Mouse (Mus musculus): ENCODE data around the gene 4930556J24Rik. TPM values are rescaled to one million over a fixed set of nuclear protein-coding genes. Genes with fewer than 3 reads are reported as not detected.

Gene 4930556J24Rik
- polyA plus RNA-seq, 1 experiment from 2014 or later, result not detected

GRCm38 (mm10) chr11:3937321-3937874 is 39.2 kb downstream of the 4930556J24Rik start:
- 86% methylated on average over 13 of the region's 13 CpGs for WGBS
- Histone ChIP-seq H3K9ac (ENCODE audit: low read length) (no peak overlapping the region), H3K27ac (ENCODE audit: low read depth, low read length) (no peak overlapping the region), H3K4me1 (replicated peaks; ENCODE audit: control insufficient read depth, insufficient read depth, low read length) (no peaks in the 10 kb centered on the region), H3K4me2 (ENCODE audit: low read depth, low read length, severe bottlenecking) (no peak overlapping the region), H3K36me3 (ENCODE audit: control insufficient read depth, insufficient read depth, low read length) (no peaks in the 10 kb centered on the region), H3K27me3 (ENCODE audit: control insufficient read depth, insufficient read depth, low read length) (no peaks in the 10 kb centered on the region), H3K4me3 (ENCODE audit: low read depth, low read length) (no peak overlapping the region), H3K9me3 (ENCODE audit: control insufficient read depth, low read length) (no peaks in the 10 kb centered on the region)
- no peak for ATAC-seq (replicated peaks; ENCODE audit: low FRiP score)
- DNase-seq (ENCODE audit: low spot score), result no peak

GRCm38 (mm10) chr11:3936318-3936717 is 40.3 kb downstream of the 4930556J24Rik start:
- no peak for ATAC-seq (replicated peaks; ENCODE audit: low FRiP score)
- 94% methylated on average over 3 of the region's 3 CpGs for WGBS

GRCm38 (mm10) chr11:3935135-3935534 is 41.4 kb downstream of the 4930556J24Rik start:
- H3K4me2 ChIP-seq (ENCODE audit: low read depth, low read length, severe bottlenecking), result no peak overlapping the region
- WGBS, result 76% methylated on average over 4 of the region's 4 CpGs
- no peak overlapping the region for H3K4me3 ChIP-seq (ENCODE audit: low read depth, low read length)
- H3K9me3 ChIP-seq (ENCODE audit: control insufficient read depth, low read length), result no peaks in the 10 kb centered on the region
- H3K9ac ChIP-seq (ENCODE audit: low read length), result no peak overlapping the region
- H3K4me1 ChIP-seq (replicated peaks; ENCODE audit: control insufficient read depth, insufficient read depth, low read length), result peaks cover 4% of the 10 kb centered on the region; the same call in 1 of the 2 replicates
- no peaks in the 10 kb centered on the region for H3K27me3 ChIP-seq (ENCODE audit: control insufficient read depth, insufficient read depth, low read length)
- DNase-seq (ENCODE audit: low spot score) (no peak), ATAC-seq (replicated peaks; ENCODE audit: low FRiP score) (no peak)
- H3K36me3 ChIP-seq (ENCODE audit: control insufficient read depth, insufficient read depth, low read length), result no peaks in the 10 kb centered on the region
- no peak overlapping the region for H3K27ac ChIP-seq (ENCODE audit: low read depth, low read length)

More at GRCm38 (mm10) chr11:3936318-3936717, 40.3 kb downstream of the 4930556J24Rik start:
- Histone ChIP-seq H3K9me3 (ENCODE audit: control insufficient read depth, low read length) (no peaks in the 10 kb centered on the region), H3K4me1 (replicated peaks; ENCODE audit: control insufficient read depth, insufficient read depth, low read length) (no peaks in the 10 kb centered on the region; the same call in 1 of the 2 replicates), H3K9ac (ENCODE audit: low read length) (no peak overlapping the region), H3K4me2 (ENCODE audit: low read depth, low read length, severe bottlenecking) (no peak overlapping the region), H3K27me3 (ENCODE audit: control insufficient read depth, insufficient read depth, low read length) (no peaks in the 10 kb centered on the region), H3K27ac (ENCODE audit: low read depth, low read length) (no peak overlapping the region), H3K4me3 (ENCODE audit: low read depth, low read length) (no peak overlapping the region), H3K36me3 (ENCODE audit: control insufficient read depth, insufficient read depth, low read length) (no peaks in the 10 kb centered on the region)
- DNase-seq (ENCODE audit: low spot score), result no peak

- WGBS, result 89% methylated on average over 9 of the region's 9 CpGs
- Histone ChIP-seq H3K9me3 (ENCODE audit: control insufficient read depth, low read length) (no peaks in the 10 kb centered on the region), H3K4me2 (ENCODE audit: low read depth, low read length, severe bottlenecking) (no peak overlapping the region), H3K4me1 (replicated peaks; ENCODE audit: control insufficient read depth, insufficient read depth, low read length) (peaks cover 4% of the 10 kb centered on the region; the same call in 1 of the 2 replicates), H3K27me3 (ENCODE audit: control insufficient read depth, insufficient read depth, low read length) (no peaks in the 10 kb centered on the region), H3K36me3 (ENCODE audit: control insufficient read depth, insufficient read depth, low read length) (no peaks in the 10 kb centered on the region), H3K27ac (ENCODE audit: low read depth, low read length) (no peak overlapping the region), H3K4me3 (ENCODE audit: low read depth, low read length) (no peak overlapping the region), H3K9ac (ENCODE audit: low read length) (no peak overlapping the region)
- peak; percentile 42 for DNase-seq (ENCODE audit: low spot score)
- no peak for ATAC-seq (replicated peaks; ENCODE audit: low FRiP score)
Measured at GRCm38 (mm10) chr11:3933756-3934285, 42.8 kb downstream of the 4930556J24Rik start.

GRCm38 (mm10) chr11:3931511-3932211 is 44.9 kb downstream of the 4930556J24Rik start, which contains the start of gene Tcn2:
TSS of gene Tcn2 (minus strand) at chr11:3932159.
- Histone ChIP-seq H3K27me3 (ENCODE audit: control insufficient read depth, insufficient read depth, low read length) (no peaks in the 10 kb centered on the region), H3K27ac (ENCODE audit: low read depth, low read length) (no peak within 1 kb of the TSS), H3K4me3 (ENCODE audit: low read depth, low read length) (peak within 1 kb of the TSS; percentile 47), H3K4me1 (replicated peaks; ENCODE audit: control insufficient read depth, insufficient read depth, low read length) (peaks cover 4% of the 10 kb centered on the region; the same call in 1 of the 2 replicates), H3K4me2 (ENCODE audit: low read depth, low read length, severe bottlenecking) (peak within 1 kb of the TSS; percentile 64), H3K9me3 (ENCODE audit: control insufficient read depth, low read length) (no peaks in the 10 kb centered on the region), H3K9ac (ENCODE audit: low read length) (peak within 1 kb of the TSS; percentile 51), H3K36me3 (ENCODE audit: control insufficient read depth, insufficient read depth, low read length) (no peaks in the 10 kb centered on the region)
- WGBS, result under 1% methylated on average over 21 of the region's 26 CpGs
- DNase-seq (ENCODE audit: low spot score), result peak; percentile 87
- ATAC-seq (replicated peaks; ENCODE audit: low FRiP score), result peak; percentile 90

- no peaks in the 10 kb centered on the region for H3K9me3 ChIP-seq (ENCODE audit: control insufficient read depth, low read length)
- 29% methylated on average over 6 of the region's 6 CpGs for WGBS
- no peak overlapping the region; the same call in 1 of the 2 replicates for H3K9ac ChIP-seq (ENCODE audit: low read length)
- peak overlapping the region; percentile 47; the same call in 1 of the 2 replicates for H3K4me3 ChIP-seq (ENCODE audit: low read depth, low read length)
- H3K4me2 ChIP-seq (ENCODE audit: low read depth, low read length, severe bottlenecking), result peak overlapping the region; percentile 64
- DNase-seq (ENCODE audit: low spot score) (no peak), ATAC-seq (replicated peaks; ENCODE audit: low FRiP score) (no peak)
- no peaks in the 10 kb centered on the region for H3K36me3 ChIP-seq (ENCODE audit: control insufficient read depth, insufficient read depth, low read length)
- no peaks in the 10 kb centered on the region for H3K27me3 ChIP-seq (ENCODE audit: control insufficient read depth, insufficient read depth, low read length)
- H3K4me1 ChIP-seq (replicated peaks; ENCODE audit: control insufficient read depth, insufficient read depth, low read length), result peaks cover 4% of the 10 kb centered on the region; the same call in 1 of the 2 replicates
- H3K27ac ChIP-seq (ENCODE audit: low read depth, low read length), result no peak overlapping the region
Measured at GRCm38 (mm10) chr11:3930931-3931330, 45.6 kb downstream of the 4930556J24Rik start.

GRCm38 (mm10) chr11:3930019-3930418 is 46.6 kb downstream of the 4930556J24Rik start:
- DNase-seq (ENCODE audit: low spot score), result no peak
- no peak overlapping the region for H3K9ac ChIP-seq (ENCODE audit: low read length)
- H3K9me3 ChIP-seq (ENCODE audit: control insufficient read depth, low read length), result no peaks in the 10 kb centered on the region
- 81% methylated on average over 4 of the region's 4 CpGs for WGBS
- no peaks in the 10 kb centered on the region for H3K27me3 ChIP-seq (ENCODE audit: control insufficient read depth, insufficient read depth, low read length)
- H3K4me1 ChIP-seq (replicated peaks; ENCODE audit: control insufficient read depth, insufficient read depth, low read length), result peaks cover 4% of the 10 kb centered on the region; the same call in 1 of the 2 replicates
- no peak for ATAC-seq (replicated peaks; ENCODE audit: low FRiP score)
- no peaks in the 10 kb centered on the region for H3K36me3 ChIP-seq (ENCODE audit: control insufficient read depth, insufficient read depth, low read length)
- H3K4me3 ChIP-seq (ENCODE audit: low read depth, low read length), result no peak overlapping the region
- H3K27ac ChIP-seq (ENCODE audit: low read depth, low read length), result no peak overlapping the region
- no peak overlapping the region for H3K4me2 ChIP-seq (ENCODE audit: low read depth, low read length, severe bottlenecking)

GRCm38 (mm10) chr11:3925916-3926315 is 50.7 kb downstream of the 4930556J24Rik start:
- H3K4me1 ChIP-seq (replicated peaks; ENCODE audit: control insufficient read depth, insufficient read depth, low read length), result peaks cover under 1% of the 10 kb centered on the region; the same call in 1 of the 2 replicates
- no peaks in the 10 kb centered on the region for H3K27me3 ChIP-seq (ENCODE audit: control insufficient read depth, insufficient read depth, low read length)
- no peak overlapping the region for H3K9ac ChIP-seq (ENCODE audit: low read length)
- DNase-seq (ENCODE audit: low spot score) (no peak), ATAC-seq (replicated peaks; ENCODE audit: low FRiP score) (no peak)
- H3K27ac ChIP-seq (ENCODE audit: low read depth, low read length), result no peak overlapping the region
- no peaks in the 10 kb centered on the region for H3K9me3 ChIP-seq (ENCODE audit: control insufficient read depth, low read length)
- no peak overlapping the region for H3K4me2 ChIP-seq (ENCODE audit: low read depth, low read length, severe bottlenecking)
- H3K36me3 ChIP-seq (ENCODE audit: control insufficient read depth, insufficient read depth, low read length), result no peaks in the 10 kb centered on the region
- WGBS, result 94% methylated on average over 10 of the region's 10 CpGs
- H3K4me3 ChIP-seq (ENCODE audit: low read depth, low read length), result no peak overlapping the region
